Mouse (Mus musculus) cerebellum, adult 8-10 months (tissue): Measurements from ENCODE around the gene Prdx5.

Experiments used
- DNase-seq: peaks from one replicate; pipeline ENCODE4 v3.0.0; 2022

Prdx5 gene

DNA sequence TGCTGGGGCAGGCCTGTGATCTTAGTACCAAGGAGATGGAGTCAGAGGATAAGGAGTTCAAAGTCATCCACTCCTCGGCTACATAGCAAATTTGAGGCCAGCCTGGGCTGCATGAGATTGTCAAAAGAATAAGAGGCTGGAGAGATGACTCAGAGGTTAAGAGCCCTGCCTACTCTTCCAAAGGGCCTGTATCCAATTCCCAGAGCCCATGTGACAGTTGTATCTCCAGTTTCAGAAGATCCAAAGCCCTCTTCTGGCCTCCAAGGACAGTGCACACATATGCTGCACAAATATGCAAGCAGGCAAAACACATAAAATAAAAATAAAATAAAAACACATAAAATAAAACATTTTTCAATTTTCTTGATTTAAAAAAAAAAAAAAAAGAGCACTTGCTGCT, 35.6 kb downstream of the Prdx5 start:
- no peak for DNase-seq

GRCm38 (mm10) chr19:6872701-6873100, 37.2 kb downstream of the Prdx5 start:
- DNase-seq = no peak

DNA sequence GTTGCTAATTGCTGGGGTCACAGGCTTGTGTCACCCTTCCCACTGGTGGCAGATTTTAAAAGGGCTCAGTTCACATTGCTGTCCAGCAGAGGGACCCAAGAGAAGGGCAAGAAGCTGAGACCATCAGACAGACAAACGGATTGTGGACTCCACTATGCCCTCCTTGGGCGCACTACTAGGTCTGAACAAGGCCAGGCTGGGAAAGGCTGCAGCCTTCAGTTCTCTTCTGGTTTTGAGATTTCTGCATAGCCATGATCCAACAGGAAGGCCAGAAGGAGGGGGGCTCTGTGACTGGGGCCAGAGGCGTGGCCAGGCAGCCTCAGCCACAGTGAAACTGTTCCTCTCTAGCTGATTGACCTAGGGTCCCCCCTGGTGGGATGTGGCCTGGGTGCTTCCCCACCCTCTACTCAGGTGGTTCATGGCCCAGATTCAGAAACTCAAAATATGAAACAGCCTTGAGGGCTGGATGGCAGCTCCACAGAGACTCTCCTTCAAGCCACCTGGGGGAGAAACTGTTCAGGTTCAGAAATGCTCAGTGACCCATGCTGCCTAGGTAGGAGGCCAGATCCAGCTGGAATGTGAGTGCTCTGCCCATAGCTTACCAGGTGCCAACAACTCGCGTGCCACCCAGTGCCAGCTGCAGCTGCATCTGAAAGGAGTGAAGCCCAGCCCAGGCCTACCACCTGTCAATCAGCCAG, 38.2 kb downstream of the Prdx5 start:
- DNase-seq = no peak

- DNase-seq = no peak
Measured at GRCm38 (mm10) chr19:6869355-6869754, 40.6 kb downstream of the Prdx5 start.

- DNase-seq = no peak
Measured at GRCm38 (mm10) chr19:6861451-6861850, 48.5 kb downstream of the Prdx5 start.

- DNase-seq = no peak
Measured at GRCm38 (mm10) chr19:6860706-6861105, 49.2 kb downstream of the Prdx5 start.

DNA sequence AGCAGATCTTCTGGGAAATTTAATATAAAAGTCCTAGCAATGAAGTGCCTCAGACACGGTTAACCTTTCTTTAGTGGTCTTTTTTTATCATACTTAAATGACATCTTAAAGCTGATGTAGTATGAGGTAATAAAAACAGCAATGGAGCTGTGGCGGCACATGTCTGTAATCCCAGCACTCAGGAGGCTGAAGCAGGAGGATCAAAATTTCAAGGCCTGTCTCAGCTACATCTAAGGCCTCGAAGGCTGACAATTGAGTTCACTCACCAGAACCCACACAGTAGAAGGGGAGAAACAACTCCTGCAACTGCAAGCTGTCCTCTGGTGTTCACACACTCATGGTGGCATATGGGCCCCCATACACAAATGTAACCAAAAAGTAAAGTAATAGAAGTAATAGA, 49.9 kb downstream of the Prdx5 start:
- DNase-seq = no peak

GRCm38 (mm10) chr19:6859032-6859651, 50.8 kb downstream of the Prdx5 start:
- DNase-seq = no peak

DNA sequence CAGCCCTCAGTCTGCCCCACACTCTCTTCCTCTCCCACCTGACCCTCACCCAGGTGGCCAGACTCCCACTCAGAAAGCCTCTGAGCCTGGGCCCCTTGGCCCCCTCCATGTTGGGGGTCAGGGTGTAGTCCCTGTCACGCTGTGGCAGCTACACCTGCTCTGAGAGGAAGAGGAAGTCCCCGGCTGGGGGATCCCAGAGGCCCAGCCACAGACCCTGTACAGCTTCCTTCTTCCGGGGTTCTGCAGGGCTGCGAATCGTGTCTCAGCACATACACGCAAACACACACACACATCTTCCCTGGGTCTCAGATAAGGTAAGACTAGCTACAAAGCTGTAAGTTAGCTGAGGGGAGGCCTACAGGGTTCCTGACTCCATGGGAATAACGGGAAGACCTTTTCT, 51.9 kb downstream of the Prdx5 start, which contains the start of gene Ccdc88b:
TSS of gene Ccdc88b (minus strand) at position 181 of the 400 bp plus-strand sequence.
- DNase-seq = no peak

DNA sequence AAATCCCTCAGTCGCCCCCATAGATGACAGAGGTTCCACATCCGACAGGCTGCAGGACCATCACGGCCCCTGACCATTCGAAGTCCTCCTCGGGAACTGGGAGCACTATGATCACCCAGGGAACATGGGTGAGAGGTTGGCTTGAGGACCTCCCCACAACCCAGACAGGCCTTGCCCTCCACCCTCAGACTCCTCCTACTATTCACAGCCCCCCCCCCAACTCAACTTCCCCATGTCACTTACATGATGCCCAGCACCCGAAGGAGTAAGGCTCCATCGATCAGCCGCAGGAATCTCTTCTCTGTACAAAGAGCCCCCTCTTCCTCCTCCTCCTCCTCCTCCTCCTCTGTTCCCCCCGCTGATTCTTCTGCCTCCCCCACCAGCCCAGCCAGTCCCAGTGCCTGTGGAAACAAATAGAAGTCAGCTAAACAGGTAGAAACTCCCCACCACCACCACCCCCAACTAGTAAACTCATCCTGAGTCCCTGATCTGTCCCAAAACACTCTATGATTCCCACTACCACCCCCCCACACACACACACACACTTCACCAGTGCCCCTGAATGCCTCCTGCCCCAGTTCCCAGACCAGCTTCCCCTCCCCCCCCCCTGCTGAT, 52.4 kb downstream of the Prdx5 start:
- no peak for DNase-seq

DNA sequence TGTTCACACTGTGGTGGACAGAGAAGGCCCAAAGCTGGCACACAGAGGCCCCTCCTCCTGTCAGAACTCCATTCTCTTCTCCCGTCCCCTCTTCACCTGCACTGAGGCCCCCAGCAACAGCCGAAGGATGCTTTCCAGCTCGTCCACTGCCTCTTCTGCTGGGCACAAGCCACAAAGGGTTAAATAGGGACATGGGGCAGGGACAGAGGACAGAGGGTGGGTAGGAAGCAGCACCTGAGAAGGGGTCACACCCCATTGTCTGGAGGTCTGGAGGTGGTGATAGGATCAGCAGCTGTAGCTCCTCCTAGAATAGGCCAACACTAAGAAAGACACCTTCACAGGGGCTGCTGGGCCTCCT, 52.9 kb downstream of the Prdx5 start:
- DNase-seq = no peak
